Mouse (Mus musculus): ENCODE measurements at regions not wholly inside any gene's neighbourhood (a gene's known extent, or its start where the extent isn't known, plus 50 kb on each side); places are given as distances from the start of the nearest gene placed in this dataset.

DNA sequence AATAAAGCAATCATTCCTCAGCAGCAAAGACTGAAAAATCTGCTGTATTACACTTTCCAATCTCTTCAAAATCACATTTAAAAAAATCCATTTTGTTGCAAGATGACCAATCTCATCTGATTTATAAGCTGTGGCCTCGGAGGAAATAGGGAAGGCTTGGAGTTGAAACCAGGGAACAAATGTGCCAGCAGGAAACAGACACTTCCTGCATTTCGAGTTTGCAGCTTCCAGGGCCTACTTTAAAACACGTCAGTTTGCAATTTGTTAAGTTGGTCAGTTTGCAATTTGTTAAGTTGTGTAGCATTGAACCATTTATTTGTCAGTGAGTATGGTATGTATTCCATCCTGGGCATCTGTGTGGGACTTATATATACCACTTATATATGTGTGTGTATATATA, 115.3 kb downstream of the Adcyap1 start:
- TF ChIP-seq CTCF (IDR thresholded peaks at IDR 0.05) = no peak
- DNase-seq (ENCODE audit: low spot score) (no peak), ATAC-seq (ENCODE audit: low FRiP score) (no peak)
- Histone ChIP-seq H3K4me3 (ENCODE audit: low read depth, low read length) (no peak overlapping the region), H3K27me3 (ENCODE audit: insufficient read depth, low read length) (no peaks in the 10 kb centered on the region), H3K4me1 (ENCODE audit: insufficient read depth, low read length) (no peaks in the 10 kb centered on the region), H3K9ac (replicated peaks; ENCODE audit: low read length, poor library complexity, severe bottlenecking) (no peak overlapping the region), H3K27ac (ENCODE audit: low read depth, low read length) (no peak overlapping the region), H3K4me2 (ENCODE audit: low read depth, low read length, poor library complexity, severe bottlenecking) (no peak overlapping the region), H3K36me3 (ENCODE audit: insufficient read depth, low read length) (no peaks in the 10 kb centered on the region), H3K9me3 (ENCODE audit: low read length) (no peaks in the 10 kb centered on the region)
- WGBS = 63% methylated on average over 3 of the region's 3 CpGs

DNA sequence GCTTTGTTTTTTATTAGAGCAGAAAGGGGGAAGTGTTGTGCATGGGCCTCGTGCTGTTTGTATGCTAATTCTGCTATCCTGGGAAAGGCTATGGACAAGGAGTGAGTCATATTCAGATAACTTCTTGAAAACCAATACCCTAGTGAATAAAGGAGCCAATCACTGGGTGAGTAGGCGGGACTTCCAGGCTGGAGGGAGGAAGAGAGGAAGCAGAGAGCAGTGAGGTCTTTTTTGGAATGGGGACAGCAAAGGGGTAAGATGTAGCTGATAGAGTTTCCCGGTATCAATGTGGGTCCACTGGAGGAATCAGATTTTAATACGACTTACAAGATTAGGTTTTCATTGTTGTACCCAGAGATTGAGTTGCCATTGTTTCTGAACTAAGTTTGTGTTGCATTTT, 122.7 kb downstream of the Adcyap1 start:
- Histone ChIP-seq H3K4me1 (ENCODE audit: insufficient read depth, low read length) (no peaks in the 10 kb centered on the region), H3K4me3 (ENCODE audit: low read depth, low read length) (no peak overlapping the region), H3K9me3 (ENCODE audit: low read length) (no peaks in the 10 kb centered on the region), H3K27ac (ENCODE audit: low read depth, low read length) (no peak overlapping the region), H3K9ac (replicated peaks; ENCODE audit: low read length, poor library complexity, severe bottlenecking) (no peak overlapping the region), H3K36me3 (ENCODE audit: insufficient read depth, low read length) (no peaks in the 10 kb centered on the region), H3K27me3 (ENCODE audit: insufficient read depth, low read length) (no peaks in the 10 kb centered on the region), H3K4me2 (ENCODE audit: low read depth, low read length, poor library complexity, severe bottlenecking) (no peak overlapping the region)
- WGBS = 75% methylated on average over 4 of the region's 4 CpGs
- ATAC-seq (ENCODE audit: low FRiP score) (no peak), DNase-seq (ENCODE audit: low spot score) (no peak)
- TF ChIP-seq CTCF (IDR thresholded peaks at IDR 0.05) = no peak

DNA sequence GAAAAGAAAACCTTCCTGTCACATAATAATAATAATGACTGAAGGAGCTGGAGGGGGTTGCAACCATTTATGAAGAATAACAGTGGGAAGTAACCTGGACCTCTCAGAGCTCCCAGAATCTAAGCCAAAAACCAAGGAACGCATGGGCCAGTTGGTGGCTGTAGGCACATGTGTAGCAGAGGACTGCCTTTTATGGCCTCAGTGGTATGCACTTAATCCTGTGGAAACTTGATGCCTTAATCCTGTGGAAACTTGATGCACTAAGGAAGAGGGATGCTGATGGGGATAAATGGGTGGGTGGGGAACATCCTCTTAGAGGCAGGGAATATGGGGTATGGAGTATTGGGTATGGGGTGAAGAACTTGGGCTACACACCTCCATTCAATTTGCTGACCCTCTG, 138.8 kb downstream of the Adcyap1 start:
- Histone ChIP-seq H3K36me3 (ENCODE audit: insufficient read depth, low read length) (no peaks in the 10 kb centered on the region), H3K4me2 (ENCODE audit: low read depth, low read length, poor library complexity, severe bottlenecking) (no peak overlapping the region), H3K9ac (replicated peaks; ENCODE audit: low read length, poor library complexity, severe bottlenecking) (no peak overlapping the region), H3K4me1 (ENCODE audit: insufficient read depth, low read length) (no peaks in the 10 kb centered on the region), H3K4me3 (ENCODE audit: low read depth, low read length) (no peak overlapping the region), H3K9me3 (ENCODE audit: low read length) (no peaks in the 10 kb centered on the region), H3K27ac (ENCODE audit: low read depth, low read length) (no peak overlapping the region), H3K27me3 (ENCODE audit: insufficient read depth, low read length) (no peaks in the 10 kb centered on the region)
- TF ChIP-seq CTCF (IDR thresholded peaks at IDR 0.05) = no peak
- DNase-seq (ENCODE audit: low spot score) (no peak), ATAC-seq (ENCODE audit: low FRiP score) (no peak)
- WGBS = 87% methylated on average over 1 of the region's 1 CpGs

DNA sequence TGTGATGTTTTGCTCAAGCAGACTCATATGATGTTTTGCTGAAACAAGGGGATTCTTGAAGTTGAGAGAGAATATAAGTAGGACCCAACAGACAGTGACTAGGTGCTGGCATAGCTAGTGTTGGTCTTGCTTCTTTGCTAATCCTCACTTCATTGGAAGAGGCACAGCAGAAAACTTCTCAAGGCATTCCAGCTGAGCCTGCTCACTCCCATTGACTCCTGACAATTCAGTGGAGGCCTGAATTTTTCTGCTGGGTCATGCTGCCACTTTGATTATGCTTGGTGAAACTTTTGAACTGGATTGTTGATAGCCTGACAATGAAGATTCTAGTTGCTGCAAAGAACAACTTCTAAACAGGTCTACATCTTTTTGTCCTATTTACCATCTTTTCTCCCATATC, 156.4 kb downstream of the Adcyap1 start:
- Histone ChIP-seq H3K27ac (ENCODE audit: low read depth, low read length) (no peak overlapping the region), H3K36me3 (ENCODE audit: insufficient read depth, low read length) (no peaks in the 10 kb centered on the region), H3K4me3 (ENCODE audit: low read depth, low read length) (no peak overlapping the region), H3K27me3 (ENCODE audit: insufficient read depth, low read length) (no peaks in the 10 kb centered on the region), H3K4me1 (ENCODE audit: insufficient read depth, low read length) (no peaks in the 10 kb centered on the region), H3K4me2 (ENCODE audit: low read depth, low read length, poor library complexity, severe bottlenecking) (no peak overlapping the region), H3K9me3 (ENCODE audit: low read length) (no peaks in the 10 kb centered on the region), H3K9ac (replicated peaks; ENCODE audit: low read length, poor library complexity, severe bottlenecking) (no peak overlapping the region)
- no peak for TF ChIP-seq CTCF (IDR thresholded peaks at IDR 0.05)
- ATAC-seq (ENCODE audit: low FRiP score) (no peak), DNase-seq (ENCODE audit: low spot score) (no peak)

DNA sequence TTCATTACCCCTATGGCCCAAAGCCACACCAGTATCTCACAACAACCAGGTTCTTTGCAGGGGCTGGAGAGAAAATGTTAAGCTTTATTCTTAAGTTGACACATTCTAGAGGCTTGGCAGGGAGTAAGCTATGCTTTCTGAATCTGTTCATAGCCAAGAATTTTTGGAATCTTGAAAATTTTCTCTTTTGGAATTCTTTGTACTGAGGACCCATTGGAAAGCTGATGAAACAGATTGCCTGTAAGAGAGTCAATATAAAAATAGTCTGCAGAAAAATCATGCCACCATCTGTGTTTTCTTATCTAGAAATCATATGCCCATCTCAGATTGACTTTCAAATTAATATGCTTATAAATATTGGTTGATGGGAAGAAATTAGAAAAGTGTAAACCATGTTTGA, 164.1 kb downstream of the Adcyap1 start:
- Histone ChIP-seq H3K27me3 (ENCODE audit: insufficient read depth, low read length) (no peaks in the 10 kb centered on the region), H3K27ac (ENCODE audit: low read depth, low read length) (no peak overlapping the region), H3K9ac (replicated peaks; ENCODE audit: low read length, poor library complexity, severe bottlenecking) (no peak overlapping the region), H3K9me3 (ENCODE audit: low read length) (no peaks in the 10 kb centered on the region), H3K4me1 (ENCODE audit: insufficient read depth, low read length) (no peaks in the 10 kb centered on the region), H3K4me2 (ENCODE audit: low read depth, low read length, poor library complexity, severe bottlenecking) (no peak overlapping the region), H3K4me3 (ENCODE audit: low read depth, low read length) (no peak overlapping the region), H3K36me3 (ENCODE audit: insufficient read depth, low read length) (no peaks in the 10 kb centered on the region)
- DNase-seq (ENCODE audit: low spot score) = no peak
- TF ChIP-seq CTCF (IDR thresholded peaks at IDR 0.05) = no peak
- ATAC-seq (ENCODE audit: low FRiP score) = no peak

DNA sequence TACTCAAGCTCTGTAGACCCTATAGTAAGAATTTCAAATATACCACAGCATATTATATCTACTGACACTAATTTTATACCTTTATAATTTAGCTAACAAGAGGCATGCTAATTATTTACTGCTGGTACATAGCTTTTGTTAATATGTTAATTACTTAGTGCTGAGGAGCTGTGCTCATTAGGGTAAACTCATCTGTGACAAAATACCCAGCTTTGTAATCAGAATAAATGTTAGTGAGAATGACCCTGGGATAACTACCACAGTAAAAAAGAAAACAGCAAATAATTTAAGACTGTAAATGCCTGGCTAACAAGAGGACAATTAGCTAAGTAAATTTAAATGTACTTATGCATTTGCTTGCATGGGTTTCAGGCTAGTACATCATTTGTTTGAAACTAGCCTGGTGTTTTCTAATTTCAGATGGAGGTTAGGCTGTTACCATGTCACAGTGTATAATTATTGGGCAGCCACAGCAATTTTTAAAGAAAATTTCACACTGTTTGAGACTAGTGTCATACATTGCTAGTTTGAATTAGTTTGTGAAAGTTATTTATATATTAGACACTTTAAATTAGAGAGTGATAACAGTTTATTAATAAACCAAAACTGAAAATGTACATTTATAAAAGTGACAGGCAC, 178.8 kb downstream of the Adcyap1 start:
- ATAC-seq (ENCODE audit: low FRiP score) (no peak), DNase-seq (ENCODE audit: low spot score) (no peak)
- no peak for TF ChIP-seq CTCF (IDR thresholded peaks at IDR 0.05)
- Histone ChIP-seq H3K9ac (replicated peaks; ENCODE audit: low read length, poor library complexity, severe bottlenecking) (no peak overlapping the region), H3K4me1 (ENCODE audit: insufficient read depth, low read length) (no peaks in the 10 kb centered on the region), H3K4me2 (ENCODE audit: low read depth, low read length, poor library complexity, severe bottlenecking) (no peak overlapping the region), H3K9me3 (ENCODE audit: low read length) (no peaks in the 10 kb centered on the region), H3K27ac (ENCODE audit: low read depth, low read length) (no peak overlapping the region), H3K27me3 (ENCODE audit: insufficient read depth, low read length) (no peaks in the 10 kb centered on the region), H3K36me3 (ENCODE audit: insufficient read depth, low read length) (no peaks in the 10 kb centered on the region), H3K4me3 (ENCODE audit: low read depth, low read length) (no peak overlapping the region)

Data from midbrain, postnatal 0 days (tissue).